Mouse (Mus musculus): ENCODE measurements around the gene Rhox6. TPM values are rescaled to one million over a fixed set of nuclear protein-coding genes. Genes with fewer than 3 reads are reported as not detected.

Rhox6 gene
- polyA plus RNA-seq (2014; fragmentation: Illumina TruSeq; extraction: RNeasy Lipid Tissue Mini Kit (QIAGEN cat#74804); ENCODE audit: insufficient read depth, low read depth, low replicate concordance): not detected

GRCm38 (mm10) chrX:37826610-37827009, at the start of gene Rhox6:
Gene Rhox6, plus strand, starts transcription at chrX:37826910.

GRCm38 (mm10) chrX:37831386-37831785, 4.7 kb downstream of the Rhox6 start, which contains the start of gene Rhox7a:
Gene Rhox7a, plus strand, starts transcription at chrX:37831686.

GRCm38 (mm10) chrX:37878844-37879243, 52.1 kb downstream of the Rhox6 start, which contains the start of gene Rhox8:
Gene Rhox8, minus strand, starts transcription at chrX:37878944.

Other genes starting within 250 kb of the Rhox6 start
- not detected for gene Rhox3f, start 245.9 kb upstream of the Rhox6 start, polyA plus RNA-seq (2014; fragmentation: Illumina TruSeq; extraction: RNeasy Lipid Tissue Mini Kit (QIAGEN cat#74804); ENCODE audit: insufficient read depth, low read depth, low replicate concordance)
- not detected for gene Rhox4f, start 219.2 kb upstream of the Rhox6 start, polyA plus RNA-seq (2014; fragmentation: Illumina TruSeq; extraction: RNeasy Lipid Tissue Mini Kit (QIAGEN cat#74804); ENCODE audit: insufficient read depth, low read depth, low replicate concordance)
- gene Rhox3g, start 198.3 kb upstream of the Rhox6 start, polyA plus RNA-seq (2014; fragmentation: Illumina TruSeq; extraction: RNeasy Lipid Tissue Mini Kit (QIAGEN cat#74804); ENCODE audit: insufficient read depth, low read depth, low replicate concordance): not detected
- gene Rhox2g, start 183.4 kb upstream of the Rhox6 start, polyA plus RNA-seq (2014; fragmentation: Illumina TruSeq; extraction: RNeasy Lipid Tissue Mini Kit (QIAGEN cat#74804); ENCODE audit: insufficient read depth, low read depth, low replicate concordance): not detected
- not detected for gene Rhox4g, start 175.6 kb upstream of the Rhox6 start, polyA plus RNA-seq (2014; fragmentation: Illumina TruSeq; extraction: RNeasy Lipid Tissue Mini Kit (QIAGEN cat#74804); ENCODE audit: insufficient read depth, low read depth, low replicate concordance)
- not detected for gene Rhox3h, start 158.1 kb upstream of the Rhox6 start, polyA plus RNA-seq (2014; fragmentation: Illumina TruSeq; extraction: RNeasy Lipid Tissue Mini Kit (QIAGEN cat#74804); ENCODE audit: insufficient read depth, low read depth, low replicate concordance)
- gene Rhox2h, start 153.6 kb upstream of the Rhox6 start, polyA plus RNA-seq (2014; fragmentation: Illumina TruSeq; extraction: RNeasy Lipid Tissue Mini Kit (QIAGEN cat#74804); ENCODE audit: insufficient read depth, low read depth, low replicate concordance): not detected
- gene Rhox5, start 22.1 kb upstream of the Rhox6 start, polyA plus RNA-seq (2014; fragmentation: Illumina TruSeq; extraction: RNeasy Lipid Tissue Mini Kit (QIAGEN cat#74804); ENCODE audit: insufficient read depth, low read depth, low replicate concordance): 0.45 TPM
- not detected for gene Rhox7a, start 4.8 kb downstream of the Rhox6 start, polyA plus RNA-seq (2014; fragmentation: Illumina TruSeq; extraction: RNeasy Lipid Tissue Mini Kit (QIAGEN cat#74804); ENCODE audit: insufficient read depth, low read depth, low replicate concordance)
- not detected for gene Rhox8, start 52.0 kb downstream of the Rhox6 start, polyA plus RNA-seq (2014; fragmentation: Illumina TruSeq; extraction: RNeasy Lipid Tissue Mini Kit (QIAGEN cat#74804); ENCODE audit: insufficient read depth, low read depth, low replicate concordance)
- not detected for gene Rhox7b, start 70.3 kb downstream of the Rhox6 start, polyA plus RNA-seq (2014; fragmentation: Illumina TruSeq; extraction: RNeasy Lipid Tissue Mini Kit (QIAGEN cat#74804); ENCODE audit: insufficient read depth, low read depth, low replicate concordance)
- not detected for gene Rhox9, start 74.9 kb downstream of the Rhox6 start, polyA plus RNA-seq (2014; fragmentation: Illumina TruSeq; extraction: RNeasy Lipid Tissue Mini Kit (QIAGEN cat#74804); ENCODE audit: insufficient read depth, low read depth, low replicate concordance)
- not detected for gene Btg1-ps1, start 191.9 kb downstream of the Rhox6 start, polyA plus RNA-seq (2014; fragmentation: Illumina TruSeq; extraction: RNeasy Lipid Tissue Mini Kit (QIAGEN cat#74804); ENCODE audit: insufficient read depth, low read depth, low replicate concordance)
- not detected for gene Btg1-ps2, start 216.2 kb downstream of the Rhox6 start, polyA plus RNA-seq (2014; fragmentation: Illumina TruSeq; extraction: RNeasy Lipid Tissue Mini Kit (QIAGEN cat#74804); ENCODE audit: insufficient read depth, low read depth, low replicate concordance)
- not detected for gene Rhox10, start 239.6 kb downstream of the Rhox6 start, polyA plus RNA-seq (2014; fragmentation: Illumina TruSeq; extraction: RNeasy Lipid Tissue Mini Kit (QIAGEN cat#74804); ENCODE audit: insufficient read depth, low read depth, low replicate concordance)

Data from lung, adult 10 weeks (tissue).